Mouse (Mus musculus) skeletal muscle tissue, adult 2 months (tissue): ENCODE measurements around the gene Inpp1.
"Not testable (repeated sequence)": the region's sequence is repeated elsewhere in the genome, so short reads cannot be mapped to it uniquely, and the experiment has no call there.

ENCODE experiments used
- DNase-seq: peaks from one replicate; pipeline ENCODE4 v3.0.0-alpha.2; 2012; ENCODE audit warnings: low read depth, low spot score

Gene Inpp1

GRCm38 (mm10) chr1:52816910-52817812 lies at the start of gene Inpp1:
TSS of gene Inpp1 (minus strand) at chr1:52817688.
- DNase-seq = peak; percentile 62

GRCm38 (mm10) chr1:52866007-52866406 lies 48.5 kb upstream of the Inpp1 start:
- DNase-seq = no peak

- no peak for DNase-seq
Observed at GRCm38 (mm10) chr1:52864220-52864619, 46.7 kb upstream of the Inpp1 start.

- no peak for DNase-seq
Observed at GRCm38 (mm10) chr1:52855904-52856601, 38.6 kb upstream of the Inpp1 start.

GRCm38 (mm10) chr1:52854029-52854428 lies 36.5 kb upstream of the Inpp1 start:
- DNase-seq = not testable (repeated sequence)

GRCm38 (mm10) chr1:52849422-52849821 lies 31.9 kb upstream of the Inpp1 start:
- DNase-seq = no peak

- DNase-seq = peak; percentile 9
Observed at GRCm38 (mm10) chr1:52846556-52846955, 29.1 kb upstream of the Inpp1 start.

- peak; percentile 97 for DNase-seq
Observed at GRCm38 (mm10) chr1:52844782-52845665, 27.5 kb upstream of the Inpp1 start, which contains the start of gene Hibch. TSS of gene Hibch (plus strand) at chr1:52844929.

GRCm38 (mm10) chr1:52844354-52844753 lies 26.9 kb upstream of the Inpp1 start:
- no peak for DNase-seq

GRCm38 (mm10) chr1:52839099-52839498 lies 21.6 kb upstream of the Inpp1 start:
- DNase-seq = no peak

GRCm38 (mm10) chr1:52817813-52818147 lies 292 bp upstream of the Inpp1 start:
- no peak for DNase-seq

GRCm38 (mm10) chr1:52816232-52816891 lies 1.1 kb downstream of the Inpp1 start:
- peak; percentile 58 for DNase-seq

GRCm38 (mm10) chr1:52808456-52808855 lies 9.0 kb downstream of the Inpp1 start:
- no peak for DNase-seq

- DNase-seq = no peak
Observed at GRCm38 (mm10) chr1:52805041-52805440, 12.4 kb downstream of the Inpp1 start.

- DNase-seq = no peak
Observed at GRCm38 (mm10) chr1:52802406-52802975, 15.0 kb downstream of the Inpp1 start.

GRCm38 (mm10) chr1:52801651-52802050 lies 15.8 kb downstream of the Inpp1 start:
- no peak for DNase-seq

- peak; percentile 47 for DNase-seq
Observed at GRCm38 (mm10) chr1:52800340-52800740, 17.1 kb downstream of the Inpp1 start.

- no peak for DNase-seq
Observed at GRCm38 (mm10) chr1:52799772-52800171, 17.7 kb downstream of the Inpp1 start.

GRCm38 (mm10) chr1:52799056-52799726 lies 18.3 kb downstream of the Inpp1 start:
- DNase-seq = peak; percentile 30

GRCm38 (mm10) chr1:52795927-52796326 lies 21.6 kb downstream of the Inpp1 start:
- no peak for DNase-seq
